Mouse (Mus musculus): Measurements from ENCODE around the gene Tnfrsf26. TPM values are rescaled to one million over a fixed set of nuclear protein-coding genes. Genes with fewer than 3 reads are reported as not detected.
"Not testable (repeated sequence)": the region's sequence is repeated elsewhere in the genome, so short reads cannot be mapped to it uniquely, and the experiment has no call there.

Tnfrsf26 gene
- 0.46 and 0.65 TPM in 2 replicates for polyA plus RNA-seq (2015; fragmentation: Nextera tagmentation; extraction: Ambion mirVana)

DNA sequence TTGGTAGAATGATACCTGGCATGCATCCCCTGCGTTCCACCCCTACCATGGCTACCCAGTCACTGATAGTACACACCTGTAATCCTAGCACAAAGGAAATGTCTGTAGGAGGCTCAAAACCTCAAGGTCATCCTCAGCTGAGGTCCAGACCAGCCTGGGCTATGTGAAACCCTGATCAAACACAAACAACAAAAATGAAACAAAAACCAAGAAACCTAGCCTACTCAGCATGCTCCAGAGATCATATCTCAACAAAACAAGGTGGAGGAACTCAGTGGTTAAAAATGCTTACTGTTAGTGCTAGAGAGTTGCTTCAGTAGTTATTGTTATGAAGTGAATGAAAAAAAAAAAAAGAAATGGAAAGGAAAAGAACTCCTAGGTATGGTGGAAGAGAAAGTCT is at the start of gene Tnfrsf26:
Tnfrsf26 (minus strand) TSS at position 183 of the 400 bp plus-strand sequence.
- Histone ChIP-seq H3K36me3 (no peaks in the 10 kb centered on the region), H3K4me2 (no peak within 1 kb of the TSS), H3K27ac (no peak within 1 kb of the TSS), H3K9ac (no peak within 1 kb of the TSS), H3K27me3 (no peaks in the 10 kb centered on the region), H3K4me3 (no peak within 1 kb of the TSS), H3K4me1 (no peaks in the 10 kb centered on the region), H3K9me3 (no peaks in the 10 kb centered on the region)
- ATAC-seq (ENCODE audit: insufficient number of reproducible peaks, insufficient read depth, low FRiP score, low TSS enrichment, low read depth), result no peak
- WGBS, result 92% methylated on average over 1 of the region's 1 CpGs

DNA sequence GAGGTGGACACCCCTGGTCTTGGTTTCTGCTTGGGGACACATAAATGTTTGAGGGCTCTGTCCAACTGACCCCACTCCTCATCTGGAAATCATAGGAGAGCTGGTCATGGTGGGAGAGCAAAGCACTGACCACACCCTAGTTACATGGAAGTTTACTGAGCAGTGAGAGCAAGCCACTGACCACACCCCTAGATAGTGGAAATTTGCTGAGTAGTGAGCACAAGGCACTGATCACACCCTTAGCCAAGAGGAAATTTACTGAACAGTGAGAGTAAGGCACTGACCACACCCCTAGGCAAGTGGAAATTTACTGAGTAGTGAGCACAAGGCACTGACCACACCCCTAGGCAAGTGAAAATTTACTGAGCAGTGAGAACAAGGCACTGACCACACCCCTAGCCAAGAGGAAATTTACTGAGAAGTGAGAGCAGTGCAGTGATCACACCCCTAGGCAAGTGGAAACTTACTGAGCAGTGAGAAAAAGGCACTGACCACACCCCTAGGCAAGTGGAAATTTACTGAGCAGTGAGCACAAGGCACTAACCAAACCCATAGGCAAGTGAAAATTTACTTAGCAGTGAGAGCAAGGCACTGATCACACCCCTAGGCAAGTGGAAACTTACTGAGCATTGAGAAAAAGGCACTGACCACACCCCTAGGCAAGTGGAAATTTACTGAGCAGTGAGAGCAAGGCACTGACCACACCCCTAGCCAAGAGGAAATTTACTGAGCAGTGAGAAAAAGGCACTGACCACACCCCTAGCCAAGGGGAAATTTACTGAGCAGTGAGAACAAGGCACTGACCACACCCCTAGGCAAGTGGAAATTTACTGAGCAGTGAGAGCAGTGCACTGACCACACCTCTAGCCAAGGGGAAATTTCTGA is 38.1 kb upstream of the Tnfrsf26 start:
- Histone ChIP-seq H3K9me3 (no peaks in the 10 kb centered on the region), H3K4me2 (no peak overlapping the region), H3K4me3 (no peak overlapping the region), H3K36me3 (no peaks in the 10 kb centered on the region), H3K4me1 (no peaks in the 10 kb centered on the region), H3K27me3 (no peaks in the 10 kb centered on the region), H3K27ac (no peak overlapping the region), H3K9ac (no peak overlapping the region)
- no peak for ATAC-seq (ENCODE audit: insufficient number of reproducible peaks, insufficient read depth, low FRiP score, low TSS enrichment, low read depth)

DNA sequence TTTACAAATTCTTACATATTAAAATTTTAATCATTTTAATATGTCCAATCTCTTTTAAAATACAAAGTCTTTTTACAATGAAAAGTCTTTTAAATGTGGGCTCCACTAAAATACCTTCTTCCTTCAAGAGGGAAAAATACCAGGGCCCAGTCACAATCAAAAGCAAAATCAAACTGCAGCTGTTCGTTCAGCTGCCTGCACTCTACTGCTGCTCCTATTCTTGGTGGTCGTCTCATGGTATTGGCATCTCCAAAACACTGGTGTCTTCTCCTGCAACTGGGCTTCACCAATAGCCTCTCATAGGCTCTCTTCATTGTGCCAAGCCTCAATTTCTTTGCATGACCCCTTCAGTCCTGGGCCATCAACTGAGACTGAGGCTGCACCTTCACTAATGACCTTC is 34.9 kb upstream of the Tnfrsf26 start:
- 78% methylated on average over 2 of the region's 2 CpGs for WGBS
- H3K9ac ChIP-seq, result no peak overlapping the region
- no peaks in the 10 kb centered on the region for H3K4me1 ChIP-seq
- H3K36me3 ChIP-seq, result no peaks in the 10 kb centered on the region
- no peaks in the 10 kb centered on the region for H3K9me3 ChIP-seq
- H3K4me2 ChIP-seq, result no peak overlapping the region
- no peak overlapping the region for H3K27ac ChIP-seq
- H3K27me3 ChIP-seq, result no peaks in the 10 kb centered on the region
- ATAC-seq (ENCODE audit: insufficient number of reproducible peaks, insufficient read depth, low FRiP score, low TSS enrichment, low read depth), result no peak
- no peak overlapping the region for H3K4me3 ChIP-seq

DNA sequence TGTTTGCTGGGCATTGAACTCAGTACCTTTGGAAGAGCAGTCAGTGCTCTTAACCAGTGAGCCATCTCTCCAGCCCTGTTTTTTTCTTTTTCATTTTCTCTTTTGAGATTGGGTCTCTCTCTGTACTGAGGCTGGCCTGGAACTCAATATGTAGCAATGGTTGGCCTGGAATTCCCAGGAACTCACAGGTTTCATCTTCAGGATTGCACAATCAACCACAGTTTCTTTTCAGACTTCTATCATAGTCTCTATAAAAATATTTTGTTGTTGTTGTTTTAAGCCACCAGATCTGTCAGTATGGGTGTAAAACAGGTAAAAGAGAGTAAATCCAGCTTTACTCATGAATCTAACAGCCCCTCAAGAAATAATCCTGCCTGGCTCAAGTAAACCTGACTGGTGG is 32.3 kb upstream of the Tnfrsf26 start:
- Histone ChIP-seq H3K4me1 (no peaks in the 10 kb centered on the region), H3K4me2 (no peak overlapping the region), H3K9me3 (no peaks in the 10 kb centered on the region), H3K27ac (no peak overlapping the region), H3K36me3 (no peaks in the 10 kb centered on the region), H3K9ac (no peak overlapping the region), H3K4me3 (no peak overlapping the region), H3K27me3 (no peaks in the 10 kb centered on the region)
- ATAC-seq (ENCODE audit: insufficient number of reproducible peaks, insufficient read depth, low FRiP score, low TSS enrichment, low read depth), result no peak

DNA sequence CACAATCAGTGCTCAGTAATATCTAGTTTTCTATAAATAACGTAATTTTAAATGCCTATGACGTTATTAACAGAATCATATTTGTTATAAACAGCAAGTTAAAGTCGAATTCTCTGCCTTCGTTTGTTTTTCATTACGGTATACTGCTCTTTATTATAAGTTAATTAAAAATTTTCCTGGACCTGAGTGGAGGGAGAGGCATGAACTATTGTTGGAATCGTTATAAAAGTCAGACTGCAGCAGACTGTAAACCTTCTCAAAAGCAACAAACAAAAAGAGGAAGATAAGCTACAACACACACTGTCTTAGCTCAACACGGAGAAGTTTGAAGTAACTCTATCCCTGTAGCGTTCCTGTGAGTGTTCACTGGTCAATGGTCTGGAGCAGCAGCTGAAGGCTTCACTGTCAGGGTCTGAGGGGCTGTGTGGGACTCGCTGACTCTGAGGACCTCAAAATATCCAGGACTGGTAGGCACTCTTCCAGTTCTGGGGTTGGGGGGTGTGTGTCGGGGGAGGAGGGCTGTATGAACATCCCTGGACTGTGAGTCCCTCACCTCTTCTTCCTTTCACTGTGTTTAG is 21.3 kb upstream of the Tnfrsf26 start:
- peak overlapping the region; percentile 64 for H3K4me3 ChIP-seq
- H3K9me3 ChIP-seq; H3K27me3 ChIP-seq; H3K27ac ChIP-seq; H3K4me1 ChIP-seq; ATAC-seq (ENCODE audit: insufficient number of reproducible peaks, insufficient read depth, low FRiP score, low TSS enrichment, low read depth); H3K9ac ChIP-seq; H3K36me3 ChIP-seq: not testable (repeated sequence)
- 54% methylated on average over 10 of the region's 10 CpGs for WGBS
- peak overlapping the region; percentile 71 for H3K4me2 ChIP-seq

DNA sequence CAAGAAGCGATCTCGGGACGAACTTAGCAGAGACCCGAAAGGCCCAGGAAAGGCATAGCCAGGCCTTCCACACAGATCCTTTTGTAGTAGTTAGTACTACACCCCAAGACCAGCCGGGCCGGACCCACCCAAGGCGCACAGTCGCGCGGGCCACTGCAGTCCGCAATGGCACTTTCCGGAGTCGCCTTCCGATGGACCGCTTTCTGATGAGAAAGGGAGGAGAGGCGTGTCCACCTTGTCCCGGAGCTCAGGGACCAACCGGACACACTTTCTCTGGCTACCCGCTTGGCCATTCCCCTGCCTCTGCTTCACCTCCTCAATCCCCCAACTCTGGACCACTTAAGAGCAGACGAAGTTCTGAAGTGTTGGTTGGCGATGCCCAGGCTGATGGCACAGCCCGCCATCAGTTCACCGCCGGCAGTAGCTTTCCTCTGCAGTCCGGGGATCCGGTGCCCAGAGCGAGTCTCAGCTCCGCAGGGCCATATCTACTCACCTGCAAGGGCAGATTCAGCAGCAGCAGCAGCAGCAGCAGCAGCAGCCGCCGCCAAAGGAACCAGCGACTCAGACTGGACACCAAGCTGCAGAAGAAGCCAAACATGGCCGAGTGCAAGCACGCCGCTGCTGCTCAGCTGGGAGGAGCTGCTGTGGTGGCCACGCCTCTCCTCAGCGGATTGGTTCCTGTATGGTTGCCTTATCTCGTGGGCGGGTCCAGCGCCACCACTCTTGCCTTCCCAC is 20.7 kb upstream of the Tnfrsf26 start, which contains the start of gene Tnfrsf22:
Tnfrsf22 (minus strand) TSS at position 628 of the 735 bp plus-strand sequence.
- Histone ChIP-seq H3K4me2 (peak within 1 kb of the TSS; percentile 71), H3K4me3 (peak within 1 kb of the TSS; percentile 64), H3K9me3 (peaks cover 7% of the 10 kb centered on the region; the same call in 1 of the 2 replicates), H3K4me1 (no peaks in the 10 kb centered on the region), H3K36me3 (no peaks in the 10 kb centered on the region), H3K27ac (no peak within 1 kb of the TSS), H3K9ac (peak within 1 kb of the TSS; percentile 76), H3K27me3 (no peaks in the 10 kb centered on the region)
- WGBS, result 1% methylated on average over 39 of the region's 39 CpGs
- ATAC-seq (ENCODE audit: insufficient number of reproducible peaks, insufficient read depth, low FRiP score, low TSS enrichment, low read depth), result peak; percentile 84

DNA sequence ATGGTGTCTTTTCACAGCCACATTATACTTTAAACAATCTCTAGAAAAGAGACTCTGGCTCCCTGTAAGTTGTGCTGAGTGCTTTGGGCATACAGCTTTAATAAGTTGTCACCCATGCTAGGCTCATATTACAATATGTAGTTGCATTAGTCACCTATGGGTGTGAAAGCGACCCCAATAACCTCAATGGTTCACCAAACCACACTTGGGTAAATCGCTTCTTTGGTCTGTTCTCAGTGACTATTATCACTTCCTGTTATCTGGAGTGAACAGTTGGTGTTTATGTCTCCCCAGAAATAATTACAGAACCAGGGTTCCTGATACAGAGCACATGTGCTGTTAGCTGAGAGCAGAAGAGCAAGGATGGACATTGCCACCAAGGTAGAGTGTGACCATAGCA is 15.4 kb upstream of the Tnfrsf26 start:
- not testable (repeated sequence) for H3K9ac ChIP-seq; H3K27ac ChIP-seq; H3K4me3 ChIP-seq; H3K4me2 ChIP-seq; H3K9me3 ChIP-seq; H3K4me1 ChIP-seq; H3K36me3 ChIP-seq; H3K27me3 ChIP-seq; ATAC-seq (ENCODE audit: insufficient number of reproducible peaks, insufficient read depth, low FRiP score, low TSS enrichment, low read depth)
- WGBS, result 91% methylated on average over 2 of the region's 2 CpGs

DNA sequence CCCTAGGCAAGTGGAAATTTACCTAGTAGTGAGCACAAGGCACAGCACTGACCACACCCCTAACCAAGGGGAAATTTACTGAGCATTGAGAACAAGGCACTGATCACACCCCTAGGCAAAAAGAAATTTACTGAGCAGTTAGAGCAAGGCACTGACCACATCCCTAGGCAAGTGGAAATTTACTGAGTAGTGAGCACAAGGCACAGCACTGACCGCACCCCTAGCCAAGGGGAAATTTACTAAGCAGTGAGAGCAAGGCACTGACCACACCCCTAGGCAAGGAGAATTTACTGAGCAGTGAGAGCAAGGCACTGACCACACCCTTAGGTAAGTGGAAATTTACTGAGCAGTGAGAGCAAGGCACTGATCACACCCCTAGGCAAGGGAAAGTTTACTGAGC is 8.2 kb upstream of the Tnfrsf26 start:
- H3K9me3 ChIP-seq, result no peaks in the 10 kb centered on the region
- no peak overlapping the region for H3K27ac ChIP-seq
- no peak for ATAC-seq (ENCODE audit: insufficient number of reproducible peaks, insufficient read depth, low FRiP score, low TSS enrichment, low read depth)
- no peaks in the 10 kb centered on the region for H3K27me3 ChIP-seq
- WGBS, result 88% methylated on average over 1 of the region's 1 CpGs
- H3K9ac ChIP-seq, result no peak overlapping the region
- H3K4me3 ChIP-seq, result no peak overlapping the region
- no peaks in the 10 kb centered on the region for H3K4me1 ChIP-seq
- H3K36me3 ChIP-seq, result peaks cover 6% of the 10 kb centered on the region
- no peak overlapping the region for H3K4me2 ChIP-seq

DNA sequence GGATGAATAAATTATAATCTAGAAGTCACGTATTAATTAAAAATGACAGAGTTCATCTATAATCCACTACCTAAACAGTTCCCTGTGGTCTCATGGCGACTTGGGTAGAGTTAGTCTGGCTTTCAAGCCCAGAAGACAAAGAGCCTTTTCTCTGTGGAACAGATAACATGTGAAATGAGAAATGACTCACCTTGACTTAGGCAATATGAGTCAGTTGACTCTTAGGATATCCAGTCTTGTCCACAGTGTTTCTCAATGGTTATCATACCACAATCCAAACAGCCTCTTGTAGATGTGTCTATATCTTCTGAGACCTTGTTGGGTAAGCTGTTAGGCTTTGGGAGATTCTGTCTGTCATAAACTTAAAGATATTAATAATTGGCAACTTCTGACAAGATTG is 3.0 kb upstream of the Tnfrsf26 start:
- Histone ChIP-seq H3K9ac (no peak overlapping the region), H3K9me3 (no peaks in the 10 kb centered on the region), H3K36me3 (no peaks in the 10 kb centered on the region; the same call in 1 of the 2 replicates), H3K4me2 (no peak overlapping the region), H3K4me3 (no peak overlapping the region), H3K27me3 (no peaks in the 10 kb centered on the region), H3K27ac (no peak overlapping the region), H3K4me1 (no peaks in the 10 kb centered on the region)
- ATAC-seq (ENCODE audit: insufficient number of reproducible peaks, insufficient read depth, low FRiP score, low TSS enrichment, low read depth), result no peak
- 72% methylated on average over 2 of the region's 2 CpGs for WGBS

DNA sequence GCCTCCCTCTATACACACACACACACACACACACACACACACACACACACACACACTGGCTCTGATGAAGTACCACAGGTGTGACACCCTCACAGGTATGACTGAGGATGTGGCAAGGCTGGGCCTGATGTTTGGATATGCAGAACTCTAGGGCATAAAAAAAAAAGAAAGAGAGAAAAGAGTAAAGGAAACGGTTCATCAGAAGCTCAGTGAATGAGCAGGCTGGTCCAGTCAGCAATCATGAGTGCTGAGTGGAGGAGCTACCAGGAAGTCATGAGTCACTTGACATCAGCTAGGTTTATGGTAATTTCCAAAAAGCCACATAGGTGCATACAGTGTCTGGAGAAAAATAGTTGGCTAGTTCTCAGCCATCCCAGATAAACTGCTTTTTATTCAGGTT is 979 bp upstream of the Tnfrsf26 start:
- H3K9me3 ChIP-seq, result no peaks in the 10 kb centered on the region
- no peak overlapping the region for H3K4me3 ChIP-seq
- no peaks in the 10 kb centered on the region for H3K4me1 ChIP-seq
- no peak overlapping the region for H3K4me2 ChIP-seq
- no peak overlapping the region for H3K27ac ChIP-seq
- H3K36me3 ChIP-seq, result no peaks in the 10 kb centered on the region
- WGBS, result 59% methylated on average over 1 of the region's 1 CpGs
- ATAC-seq (ENCODE audit: insufficient number of reproducible peaks, insufficient read depth, low FRiP score, low TSS enrichment, low read depth), result no peak
- no peaks in the 10 kb centered on the region for H3K27me3 ChIP-seq
- H3K9ac ChIP-seq, result no peak overlapping the region

DNA sequence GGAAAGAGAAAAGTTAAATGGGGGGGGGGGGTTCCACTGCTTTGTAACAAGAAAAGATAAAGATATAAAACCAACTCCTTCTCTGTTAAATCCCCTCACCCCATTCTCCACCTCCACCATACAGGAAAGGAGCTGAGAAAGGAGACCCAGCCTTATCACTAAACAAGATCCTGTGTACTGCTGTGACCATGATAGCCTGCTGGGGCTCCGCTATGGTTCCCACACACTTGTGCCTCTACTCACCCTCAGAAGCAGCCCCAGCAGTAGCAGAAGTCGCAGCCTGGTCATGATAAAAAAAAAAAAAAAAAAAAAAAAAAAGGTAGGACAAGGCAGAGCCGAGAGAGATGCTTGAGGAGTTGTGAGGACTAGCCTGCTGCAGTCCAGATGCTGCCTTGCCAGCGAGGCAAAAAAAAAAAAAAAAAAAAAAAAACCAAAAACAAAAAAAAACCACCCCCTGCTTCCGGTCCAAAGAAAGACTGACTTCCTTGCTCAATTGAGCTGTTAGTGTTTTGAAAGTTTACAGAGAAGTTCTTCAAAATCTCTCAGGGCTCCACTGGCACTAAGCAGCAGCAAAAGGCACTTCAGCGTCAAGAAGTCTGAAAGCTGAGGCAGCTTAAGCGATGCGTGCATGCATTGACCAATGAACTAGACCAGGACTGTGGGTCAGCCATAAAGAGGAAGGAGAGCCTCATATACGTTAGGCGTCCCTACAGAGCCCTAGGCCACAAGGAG is 801 bp downstream of the Tnfrsf26 start:
- no peak overlapping the region for H3K9ac ChIP-seq
- no peaks in the 10 kb centered on the region for H3K9me3 ChIP-seq
- no peak for ATAC-seq (ENCODE audit: insufficient number of reproducible peaks, insufficient read depth, low FRiP score, low TSS enrichment, low read depth)
- WGBS, result 61% methylated on average over 10 of the region's 10 CpGs
- H3K4me3 ChIP-seq, result no peak overlapping the region
- no peak overlapping the region for H3K27ac ChIP-seq
- no peaks in the 10 kb centered on the region for H3K4me1 ChIP-seq
- no peak overlapping the region for H3K4me2 ChIP-seq
- H3K36me3 ChIP-seq, result no peaks in the 10 kb centered on the region
- no peaks in the 10 kb centered on the region for H3K27me3 ChIP-seq
